Mouse (Mus musculus): ENCODE measurements around the gene Dcaf4.

The Dcaf4 gene

GRCm38 (mm10) chr12:83495961-83496282 lies 24.3 kb upstream of the Dcaf4 start:
- DNase-seq (ENCODE audit: low spot score in 2 of 2) = no peak

- no peak for DNase-seq (ENCODE audit: low spot score in 2 of 2)
Measured at GRCm38 (mm10) chr12:83496336-83496735, 23.9 kb upstream of the Dcaf4 start.

DNA sequence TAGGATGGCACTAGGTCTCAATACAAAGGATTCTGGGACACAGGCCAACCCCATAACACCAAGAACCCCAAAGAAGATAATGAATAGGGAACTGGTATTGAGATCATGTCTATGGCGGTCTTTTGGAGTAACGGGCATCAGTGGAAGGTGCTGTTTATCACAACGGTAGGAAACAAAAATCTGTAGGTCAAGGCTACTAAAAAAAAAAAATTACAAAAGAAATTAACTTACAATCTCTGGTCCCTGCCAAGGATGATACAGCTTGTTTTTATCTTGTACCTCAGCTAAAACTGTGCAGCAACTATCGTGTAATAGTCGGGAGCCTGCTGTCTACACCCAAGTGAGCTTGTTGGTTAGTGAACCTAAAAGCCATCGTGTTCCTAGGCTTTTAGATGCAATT lies 23.5 kb upstream of the Dcaf4 start:
- DNase-seq (ENCODE audit: low spot score in 2 of 2) = no peak

- DNase-seq (ENCODE audit: low spot score in 2 of 2) = no peak
Measured at GRCm38 (mm10) chr12:83497959-83498358, 22.3 kb upstream of the Dcaf4 start.

- no peak for DNase-seq (ENCODE audit: low spot score in 2 of 2)
Measured at GRCm38 (mm10) chr12:83499256-83499655, 21.0 kb upstream of the Dcaf4 start.

GRCm38 (mm10) chr12:83502190-83502589 lies 18.1 kb upstream of the Dcaf4 start:
- peak in 1 of 2 experiments; percentile 66 for DNase-seq (ENCODE audit: low spot score in 2 of 2)

GRCm38 (mm10) chr12:83506543-83506942 lies 13.7 kb upstream of the Dcaf4 start:
- DNase-seq (ENCODE audit: low spot score in 2 of 2) = no peak

- no peak for DNase-seq (ENCODE audit: low spot score in 2 of 2)
Measured at GRCm38 (mm10) chr12:83510586-83510985, 9.7 kb upstream of the Dcaf4 start.

DNA sequence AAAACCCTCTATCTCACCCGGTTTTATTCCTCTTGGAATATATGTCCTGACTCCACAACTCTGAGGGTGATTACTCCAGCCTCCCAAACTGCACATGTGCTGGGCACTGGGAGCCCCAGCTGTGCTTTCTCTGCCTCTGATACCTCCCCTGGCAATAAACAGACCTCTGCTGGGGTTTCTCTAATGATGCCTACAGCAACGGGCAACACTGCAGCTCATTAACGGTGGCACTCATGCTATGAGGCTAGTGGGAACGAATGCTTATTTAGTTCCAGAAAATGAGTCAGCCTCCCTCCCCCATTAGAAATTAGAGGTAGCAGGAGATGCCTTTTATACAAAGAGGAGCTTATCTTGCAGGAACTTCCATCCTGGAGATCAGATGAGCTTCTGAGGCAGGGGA lies 7.5 kb upstream of the Dcaf4 start:
- no peak for DNase-seq (ENCODE audit: low spot score in 2 of 2)

GRCm38 (mm10) chr12:83513185-83513584 lies 7.1 kb upstream of the Dcaf4 start:
- no peak for DNase-seq (ENCODE audit: low spot score in 2 of 2)

DNA sequence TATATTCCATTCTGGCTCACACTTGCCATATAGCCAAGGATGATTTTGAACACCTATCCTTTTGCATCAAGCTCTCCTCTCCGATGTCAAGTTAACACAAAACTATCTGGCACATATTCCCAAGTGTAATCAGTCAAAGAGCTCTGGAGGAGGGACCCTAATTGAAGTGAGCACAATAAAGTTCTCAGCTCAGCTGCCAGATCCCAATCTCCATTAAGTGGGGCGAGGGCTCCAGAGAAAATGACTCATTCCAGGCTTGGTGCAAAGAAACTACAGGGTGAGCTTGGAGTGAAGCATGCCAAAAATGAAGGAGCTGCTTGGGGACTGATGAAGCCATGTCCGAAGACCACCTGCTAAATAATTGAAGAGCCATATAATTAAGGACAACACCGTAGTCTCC lies 6.0 kb upstream of the Dcaf4 start:
- no peak for DNase-seq (ENCODE audit: low spot score in 2 of 2)

DNA sequence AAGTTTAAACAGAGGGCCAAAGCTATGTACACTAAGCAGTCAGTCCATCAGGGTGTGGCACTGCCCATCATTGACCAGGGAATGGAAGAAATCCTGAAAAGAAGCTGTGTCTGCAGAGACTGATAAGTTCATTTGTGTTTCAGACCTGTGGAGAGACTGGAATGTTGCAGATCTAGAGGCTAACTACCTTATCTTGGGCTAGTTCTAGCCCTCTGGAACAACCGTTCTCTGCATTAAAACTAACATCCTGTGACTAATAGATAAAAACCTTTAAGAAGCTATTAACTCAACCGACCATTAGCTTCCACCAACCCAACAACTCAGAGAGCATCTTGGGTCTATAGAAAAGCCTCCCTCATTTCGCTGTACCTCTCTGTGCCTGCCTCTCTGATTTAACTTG lies 2.7 kb upstream of the Dcaf4 start:
- DNase-seq (ENCODE audit: low spot score in 2 of 2) = no peak

GRCm38 (mm10) chr12:83521083-83521482 lies 817 bp downstream of the Dcaf4 start:
- no peak for DNase-seq (ENCODE audit: low spot score in 2 of 2)

DNA sequence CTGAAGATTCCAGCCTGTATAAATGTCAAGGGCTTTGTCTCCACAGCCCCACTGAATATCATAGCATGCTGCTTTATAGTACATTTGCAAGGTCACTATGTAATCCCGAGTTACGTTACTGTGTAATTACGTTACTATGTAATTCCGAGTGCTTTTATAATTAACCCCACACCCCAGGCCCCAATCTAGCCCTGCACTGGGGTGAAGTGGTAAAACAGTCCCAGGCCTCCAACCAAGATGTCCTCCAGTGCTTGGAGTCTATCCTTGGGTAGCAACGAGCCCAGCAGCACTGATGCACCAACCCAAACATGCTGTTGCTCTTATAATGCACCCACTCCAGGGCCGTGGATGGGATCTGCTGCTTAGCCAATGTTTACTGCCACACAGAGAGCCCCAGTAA lies 2.8 kb downstream of the Dcaf4 start:
- no peak for DNase-seq (ENCODE audit: low spot score in 2 of 2)

- DNase-seq (ENCODE audit: low spot score in 2 of 2) = no peak
Measured at GRCm38 (mm10) chr12:83523892-83524291, 3.6 kb downstream of the Dcaf4 start.

DNA sequence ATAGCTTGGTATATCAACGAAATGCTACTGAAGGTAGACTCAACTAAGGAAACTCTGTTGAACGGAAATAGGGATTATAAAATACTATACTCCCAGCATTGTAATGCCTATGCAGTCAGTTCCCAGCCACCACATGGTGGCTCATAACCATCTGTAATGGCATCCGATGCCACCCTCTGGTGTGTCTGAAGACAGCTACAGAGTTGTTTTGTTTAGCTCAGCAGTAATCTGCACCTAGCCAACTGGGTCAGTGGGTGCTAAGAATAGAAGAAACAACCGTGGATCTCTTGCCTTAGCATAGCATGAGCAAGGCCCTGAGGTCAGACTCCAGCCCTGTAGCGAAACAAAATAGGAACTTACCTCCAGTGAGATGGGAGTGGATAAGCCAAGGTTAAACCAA lies 4.1 kb downstream of the Dcaf4 start:
- no peak for DNase-seq (ENCODE audit: low spot score in 2 of 2)

GRCm38 (mm10) chr12:83525822-83526544 lies 5.7 kb downstream of the Dcaf4 start:
- DNase-seq (ENCODE audit: low spot score in 2 of 2) = peak in 1 of 2 experiments; percentile 8

DNA sequence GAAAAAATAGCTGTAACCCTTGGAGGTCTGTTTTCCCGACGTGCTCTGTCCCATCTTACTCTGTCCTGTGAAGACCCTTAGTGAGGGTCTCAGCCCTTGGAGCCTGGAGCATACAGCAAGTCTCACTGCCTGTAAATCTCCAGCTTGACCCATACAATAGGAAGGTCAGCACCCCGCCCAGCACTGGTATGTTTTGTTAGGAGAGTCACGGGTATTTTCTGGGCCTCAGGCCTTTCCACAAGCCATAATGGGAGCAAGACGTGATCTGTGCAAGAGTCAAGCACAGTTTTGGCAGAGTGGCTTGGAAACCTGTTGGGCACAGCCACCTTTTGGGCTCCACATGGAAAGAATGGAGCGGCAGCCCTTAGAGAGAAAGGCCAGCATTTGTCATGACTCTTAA lies 7.5 kb downstream of the Dcaf4 start:
- DNase-seq (ENCODE audit: low spot score in 2 of 2) = no peak

DNA sequence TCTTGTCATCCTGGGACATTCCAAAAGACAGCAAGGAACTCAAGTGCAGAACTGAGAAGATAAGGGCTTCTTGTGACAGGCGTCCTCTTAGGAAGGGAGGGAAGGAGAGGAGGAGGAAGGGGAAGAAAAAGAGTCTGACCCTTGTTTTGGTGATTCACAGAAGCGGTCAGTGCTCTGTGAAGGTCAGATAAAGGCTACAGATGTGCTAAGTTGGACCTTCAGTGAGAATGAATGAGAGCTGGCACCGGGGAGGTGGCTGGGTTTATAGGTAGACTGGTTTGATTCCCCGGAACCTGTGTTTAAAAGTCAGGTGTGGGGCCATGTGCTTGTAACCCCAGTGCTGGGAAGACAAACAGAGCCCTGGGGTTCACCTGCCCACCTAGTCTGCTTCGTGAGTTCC lies 8.4 kb downstream of the Dcaf4 start:
- DNase-seq (ENCODE audit: low spot score in 2 of 2) = no peak

GRCm38 (mm10) chr12:83531992-83532391 lies 11.7 kb downstream of the Dcaf4 start:
- no peak for DNase-seq (ENCODE audit: low spot score in 2 of 2)

- peak in 1 of 2 experiments; percentile 26 for DNase-seq (ENCODE audit: low spot score in 2 of 2)
Measured at GRCm38 (mm10) chr12:83532966-83533365, 12.7 kb downstream of the Dcaf4 start.

DNA sequence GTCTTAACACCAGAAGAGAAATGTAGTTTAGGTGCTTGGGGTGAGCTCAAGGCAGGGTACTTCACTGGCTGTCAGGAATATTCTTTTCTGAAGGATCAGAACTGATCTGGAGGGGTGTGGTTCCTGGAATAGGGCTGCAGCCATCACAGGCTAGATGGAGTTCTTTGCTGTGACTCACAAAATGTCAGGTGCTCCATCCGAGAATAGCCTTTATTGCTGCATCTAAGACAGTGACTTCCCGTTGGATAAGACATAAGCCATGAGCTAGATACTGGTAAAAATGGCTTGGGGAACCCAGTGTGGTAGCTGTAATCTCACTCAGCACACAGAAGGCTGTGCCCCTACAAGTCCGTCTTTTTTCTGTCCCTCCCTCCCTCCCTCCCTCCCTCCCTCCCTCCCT lies 13.9 kb downstream of the Dcaf4 start:
- DNase-seq (ENCODE audit: low spot score in 2 of 2) = no peak

DNA sequence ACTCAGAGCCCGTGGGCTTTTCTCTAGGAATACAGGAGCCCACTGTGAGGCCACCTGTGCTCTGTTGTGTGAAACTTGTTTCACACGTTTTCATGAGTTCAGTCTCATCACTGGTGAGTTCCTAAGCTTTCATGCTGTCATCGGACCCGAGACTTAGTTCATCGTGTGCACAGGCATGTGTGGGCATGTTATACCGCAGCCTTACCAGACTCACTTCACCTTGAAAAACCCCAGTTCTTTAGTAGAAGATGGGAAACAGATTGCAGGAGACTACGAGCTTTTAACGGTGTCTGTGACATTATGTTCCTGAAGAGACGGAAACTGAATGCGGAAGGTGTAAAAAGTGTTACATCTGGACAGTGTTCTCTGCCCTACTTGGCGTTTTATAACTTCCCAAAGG lies 15.2 kb downstream of the Dcaf4 start:
- no peak for DNase-seq (ENCODE audit: low spot score in 2 of 2)

DNA sequence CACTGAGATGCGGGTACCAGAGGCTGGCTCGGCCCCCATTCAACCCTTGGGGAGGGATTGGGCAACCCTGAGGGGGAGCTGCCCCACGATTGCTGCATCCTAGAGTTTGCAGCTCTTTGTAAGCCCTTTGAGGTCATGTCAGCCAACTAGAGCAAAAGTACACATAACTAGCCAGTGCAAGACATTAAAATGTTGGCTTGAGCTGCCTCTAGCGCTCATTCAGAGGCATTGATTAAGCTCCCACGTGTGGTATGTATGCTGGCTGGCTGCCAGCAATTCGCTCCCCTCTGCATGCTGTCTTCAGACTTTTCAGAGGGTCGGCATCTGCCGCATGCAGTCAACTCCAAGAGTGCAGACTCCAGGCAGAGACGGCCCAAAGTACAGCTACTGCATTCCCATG lies 15.8 kb downstream of the Dcaf4 start:
- no peak for DNase-seq (ENCODE audit: low spot score in 2 of 2)
